Mouse (Mus musculus): Measurements from ENCODE around the gene Rcn3.

DNA sequence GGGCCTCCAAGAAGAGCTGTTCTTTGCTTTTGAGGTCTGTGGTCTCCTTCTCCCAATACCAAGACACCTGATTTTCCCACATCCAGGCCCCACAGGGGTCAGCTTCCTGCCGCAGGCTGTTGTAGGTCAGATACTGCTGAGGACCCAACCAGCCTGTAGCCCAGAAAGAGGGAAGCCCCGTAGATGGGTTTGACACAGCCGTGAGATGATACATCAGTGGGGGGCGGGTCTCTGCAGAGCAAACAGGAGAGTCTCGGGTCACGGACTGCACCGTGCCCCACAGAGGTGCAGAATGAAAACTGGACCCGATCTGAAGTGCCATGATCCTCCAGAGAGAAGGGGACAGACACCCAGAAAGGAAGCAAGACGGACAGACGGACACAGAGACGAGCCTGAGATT lies 10.4 kb upstream of the Rcn3 start:
- TF ChIP-seq CTCF (IDR thresholded peaks at IDR 0.05) = no peak
- TF ChIP-seq POLR2A (IDR thresholded peaks at IDR 0.05; ENCODE audit: insufficient read depth, low read depth, low read length) = no peak

Measured in heart, adult 2 months (tissue).